Mouse (Mus musculus): Measurements from ENCODE around the gene Abcc1. TPM values are rescaled to one million over a fixed set of nuclear protein-coding genes. Genes with fewer than 3 reads are reported as not detected.
A peak's percentile ranks its signal among the peaks of the same experiment; 100 is the strongest.

The Abcc1 gene
- polyA plus RNA-seq, 2 experiments = 10.4 to 11.0 TPM

DNA sequence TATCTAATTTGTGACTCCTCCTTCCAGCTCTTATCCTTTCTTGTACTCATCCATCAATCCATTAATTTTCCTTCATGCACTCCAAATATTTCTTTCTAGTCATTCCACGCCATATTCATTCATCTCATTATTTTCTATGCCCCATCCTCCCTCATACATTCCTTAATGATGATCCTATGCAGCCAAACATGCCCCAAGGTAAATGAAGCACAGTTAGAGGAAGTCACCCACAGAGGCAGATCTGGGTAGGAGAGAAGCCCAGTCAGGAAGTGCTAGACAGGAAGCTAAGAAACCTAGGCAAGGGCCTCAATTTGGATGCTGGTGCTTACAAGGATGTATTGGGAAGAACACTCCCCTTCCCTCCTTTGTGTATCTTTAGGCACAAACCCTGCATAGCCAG is 121.9 kb downstream of the Abcc1 start:
- H3K4me1 ChIP-seq (ENCODE audit: control insufficient read depth, insufficient read depth, low read length) = no peaks in the 10 kb centered on the region
- no peak overlapping the region for H3K9ac ChIP-seq (ENCODE audit: low read depth, low read length, severe bottlenecking)
- H3K27ac ChIP-seq (replicated peaks; ENCODE audit: low read depth, low read length) = no peak overlapping the region
- 76% methylated on average over 1 of the region's 1 CpGs for WGBS
- no peak for ATAC-seq (ENCODE audit: low FRiP score, low read depth)
- no peak overlapping the region for H3K4me3 ChIP-seq (replicated peaks; ENCODE audit: low read length)
- H3K4me2 ChIP-seq (replicated peaks; ENCODE audit: low read depth, low read length, severe bottlenecking) = no peak overlapping the region
- no peaks in the 10 kb centered on the region for H3K9me3 ChIP-seq (ENCODE audit: control insufficient read depth, low read length)
- TF ChIP-seq POLR2A (IDR thresholded peaks at IDR 0.05; ENCODE audit: borderline replicate concordance, extremely low read depth, insufficient read depth, insufficient read length) = no peak
- no peaks in the 10 kb centered on the region for H3K36me3 ChIP-seq (ENCODE audit: control insufficient read depth, insufficient read depth, low read length)
- H3K27me3 ChIP-seq (ENCODE audit: control insufficient read depth, insufficient read depth, low read length) = no peaks in the 10 kb centered on the region
- DNase-seq (ENCODE audit: low spot score) = no peak

DNA sequence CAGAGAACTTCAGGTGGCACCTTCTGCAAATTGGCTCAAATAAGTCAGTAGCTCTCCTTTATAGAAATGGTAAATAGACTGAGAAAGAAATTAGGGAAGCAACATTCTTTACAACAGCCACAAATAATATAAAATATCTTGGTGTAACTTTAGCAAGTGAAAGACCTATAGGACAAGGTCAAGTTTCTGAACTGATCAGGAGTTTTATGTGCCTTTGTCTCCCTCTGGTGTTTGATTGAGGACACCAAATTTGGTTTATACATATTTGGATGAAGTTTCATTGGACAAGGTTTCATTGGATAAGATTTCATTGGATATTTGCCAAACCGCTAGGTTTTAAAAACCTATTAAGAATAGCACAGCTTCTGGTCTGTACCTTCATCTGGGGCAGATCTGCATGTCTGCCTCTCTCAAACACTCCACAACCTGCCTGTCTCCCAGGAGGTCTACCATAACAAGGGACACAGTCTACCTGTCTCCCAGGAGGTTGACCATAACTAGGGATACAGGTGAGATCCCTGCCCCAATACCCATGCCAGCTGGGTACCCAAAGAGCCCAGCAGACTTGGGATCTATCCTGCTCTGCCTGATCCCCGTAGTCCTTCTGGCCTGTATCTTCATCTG is 132.2 kb downstream of the Abcc1 start:
- no peaks in the 10 kb centered on the region for H3K27me3 ChIP-seq (ENCODE audit: control insufficient read depth, insufficient read depth, low read length)
- ATAC-seq (ENCODE audit: low FRiP score, low read depth) (peak; percentile 9; the same call in 1 of the 2 replicates), DNase-seq (ENCODE audit: low spot score) (peak; percentile 73)
- no peak overlapping the region for H3K4me2 ChIP-seq (replicated peaks; ENCODE audit: low read depth, low read length, severe bottlenecking)
- no peak overlapping the region for H3K27ac ChIP-seq (replicated peaks; ENCODE audit: low read depth, low read length)
- H3K36me3 ChIP-seq (ENCODE audit: control insufficient read depth, insufficient read depth, low read length) = no peaks in the 10 kb centered on the region
- no peak for TF ChIP-seq POLR2A (IDR thresholded peaks at IDR 0.05; ENCODE audit: borderline replicate concordance, extremely low read depth, insufficient read depth, insufficient read length)
- no peaks in the 10 kb centered on the region for H3K4me1 ChIP-seq (ENCODE audit: control insufficient read depth, insufficient read depth, low read length)
- no peak overlapping the region for H3K9ac ChIP-seq (ENCODE audit: low read depth, low read length, severe bottlenecking)
- H3K9me3 ChIP-seq (ENCODE audit: control insufficient read depth, low read length) = no peaks in the 10 kb centered on the region
- 85% methylated on average over 2 of the region's 2 CpGs for WGBS
- H3K4me3 ChIP-seq (replicated peaks; ENCODE audit: low read length) = no peak overlapping the region

DNA sequence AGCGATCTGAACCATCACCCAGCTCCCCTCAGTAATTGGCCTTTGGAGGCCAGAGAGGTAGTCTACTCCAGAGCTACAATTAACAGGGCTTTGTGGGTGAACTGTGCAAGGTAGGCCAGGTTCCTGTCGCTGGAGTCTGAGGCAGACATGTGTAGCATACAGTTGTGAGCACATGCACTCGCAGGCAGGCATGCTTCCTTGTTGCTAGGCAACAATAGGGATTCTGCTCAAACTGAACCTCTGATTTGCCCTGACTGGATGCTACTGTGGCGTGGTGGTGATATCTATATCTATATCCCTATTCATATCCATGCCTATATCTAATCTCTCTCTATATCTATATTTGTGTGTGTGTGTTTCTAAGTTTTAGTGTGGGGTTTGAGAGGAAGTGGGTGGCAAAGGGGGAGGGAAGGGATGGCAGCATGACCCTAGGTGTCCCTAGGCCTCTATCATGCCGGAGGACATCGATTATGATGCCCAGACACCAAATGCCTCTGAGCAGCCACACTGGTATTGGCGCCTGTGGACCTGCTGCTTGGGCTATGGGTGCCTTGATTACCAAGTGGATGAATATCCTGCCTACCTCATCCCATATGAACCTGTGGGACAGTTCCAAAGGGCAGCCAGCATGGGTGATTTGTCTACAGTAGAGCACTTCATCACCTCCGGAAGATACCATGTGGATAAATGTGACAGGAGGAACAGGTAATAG is 140.4 kb downstream of the Abcc1 start:
- TF ChIP-seq POLR2A (IDR thresholded peaks at IDR 0.05; ENCODE audit: borderline replicate concordance, extremely low read depth, insufficient read depth, insufficient read length) = no peak
- Histone ChIP-seq H3K4me1 (ENCODE audit: control insufficient read depth, insufficient read depth, low read length) (no peaks in the 10 kb centered on the region), H3K36me3 (ENCODE audit: control insufficient read depth, insufficient read depth, low read length) (no peaks in the 10 kb centered on the region), H3K27me3 (ENCODE audit: control insufficient read depth, insufficient read depth, low read length) (no peaks in the 10 kb centered on the region), H3K27ac (replicated peaks; ENCODE audit: low read depth, low read length) (no peak overlapping the region), H3K4me3 (replicated peaks; ENCODE audit: low read length) (no peak overlapping the region), H3K9me3 (ENCODE audit: control insufficient read depth, low read length) (no peaks in the 10 kb centered on the region), H3K4me2 (replicated peaks; ENCODE audit: low read depth, low read length, severe bottlenecking) (no peak overlapping the region), H3K9ac (ENCODE audit: low read depth, low read length, severe bottlenecking) (no peak overlapping the region)
- ATAC-seq (ENCODE audit: low FRiP score, low read depth) (no peak), DNase-seq (ENCODE audit: low spot score) (no peak)
- WGBS = 82% methylated on average over 8 of the region's 8 CpGs

DNA sequence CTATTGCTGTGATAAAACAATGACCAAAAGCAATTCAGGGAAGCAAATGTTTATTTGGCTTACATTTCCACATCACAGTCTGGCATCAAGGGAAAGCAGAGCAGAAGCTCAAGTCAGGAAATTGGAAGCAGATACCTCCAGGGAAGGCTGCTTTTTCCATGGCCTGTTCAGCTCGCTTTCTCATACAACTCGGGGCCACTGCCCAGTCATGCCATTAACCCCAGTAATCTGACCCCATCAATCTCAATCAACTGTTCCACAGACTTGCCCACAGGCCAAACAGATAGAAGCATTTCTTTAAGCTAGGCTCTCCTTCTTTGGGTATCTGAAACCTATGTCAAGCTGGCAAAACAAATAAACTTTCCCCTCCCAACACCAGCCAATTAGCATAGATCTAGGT is 145.1 kb downstream of the Abcc1 start:
- Histone ChIP-seq H3K9ac (ENCODE audit: low read depth, low read length, severe bottlenecking) (no peak overlapping the region), H3K4me3 (replicated peaks; ENCODE audit: low read length) (no peak overlapping the region), H3K9me3 (ENCODE audit: control insufficient read depth, low read length) (no peaks in the 10 kb centered on the region), H3K27me3 (ENCODE audit: control insufficient read depth, insufficient read depth, low read length) (no peaks in the 10 kb centered on the region), H3K27ac (replicated peaks; ENCODE audit: low read depth, low read length) (no peak overlapping the region), H3K36me3 (ENCODE audit: control insufficient read depth, insufficient read depth, low read length) (no peaks in the 10 kb centered on the region), H3K4me2 (replicated peaks; ENCODE audit: low read depth, low read length, severe bottlenecking) (no peak overlapping the region), H3K4me1 (ENCODE audit: control insufficient read depth, insufficient read depth, low read length) (no peaks in the 10 kb centered on the region)
- ATAC-seq (ENCODE audit: low FRiP score, low read depth) = no peak
- TF ChIP-seq POLR2A (IDR thresholded peaks at IDR 0.05; ENCODE audit: borderline replicate concordance, extremely low read depth, insufficient read depth, insufficient read length) = no peak
- 3% methylated on average over 2 of the region's 2 CpGs for WGBS
- no peak for DNase-seq (ENCODE audit: low spot score)

Other genes starting within 250 kb of the Abcc1 start
- gene Nde1, start 198.3 kb upstream of the Abcc1 start, polyA plus RNA-seq (2012; rRNA removed) = 89.1 and 93.9 TPM in 2 replicates
- 89.9 and 95.6 TPM in 2 replicates for gene Nde1, start 198.3 kb upstream of the Abcc1 start, polyA plus RNA-seq (2014; fragmentation: Nextera tagmentation; extraction: Ambion mirVana)
- 19.3 and 20.0 TPM in 2 replicates for gene Marf1, start 198.2 kb upstream of the Abcc1 start, polyA plus RNA-seq (2012; rRNA removed)
- gene Marf1, start 198.2 kb upstream of the Abcc1 start, polyA plus RNA-seq (2014; fragmentation: Nextera tagmentation; extraction: Ambion mirVana) = 17.8 and 20.6 TPM in 2 replicates
- gene Myh11, start 70.2 kb upstream of the Abcc1 start, polyA plus RNA-seq (2012; rRNA removed) = 0.86 and 1.2 TPM in 2 replicates
- 0.87 and 1.5 TPM in 2 replicates for gene Myh11, start 70.2 kb upstream of the Abcc1 start, polyA plus RNA-seq (2014; fragmentation: Nextera tagmentation; extraction: Ambion mirVana)
- 65.2 and 79.4 TPM in 2 replicates for gene Fopnl, start 44.2 kb upstream of the Abcc1 start, polyA plus RNA-seq (2012; rRNA removed)
- 143 and 161 TPM in 2 replicates for gene Fopnl, start 44.2 kb upstream of the Abcc1 start, polyA plus RNA-seq (2014; fragmentation: Nextera tagmentation; extraction: Ambion mirVana)
- not detected in 2 replicates for gene A630010A05Rik, start 200.8 kb downstream of the Abcc1 start, polyA plus RNA-seq (2012; rRNA removed)
- not detected in 2 replicates for gene A630010A05Rik, start 200.8 kb downstream of the Abcc1 start, polyA plus RNA-seq (2014; fragmentation: Nextera tagmentation; extraction: Ambion mirVana)

Data from limb, embryonic 14.5 days (tissue).